Mouse (Mus musculus): ENCODE data around the gene Supt3. TPM values are rescaled to one million over a fixed set of nuclear protein-coding genes. Genes with fewer than 3 reads are reported as not detected.

The Supt3 gene
- polyA plus RNA-seq, 1 experiment from 2014 or later, result 27.3 TPM

- peak overlapping the region; percentile 2; the same call in 1 of the 2 replicates for H3K4me3 ChIP-seq (ENCODE audit: low read length)
Measured at GRCm38 (mm10) chr17:44738121-44738637, 38.8 kb upstream of the Supt3 start.

GRCm38 (mm10) chr17:44742246-44742645 lies 34.7 kb upstream of the Supt3 start:
- WGBS, result 88% methylated on average over 9 of the region's 9 CpGs
- ATAC-seq, result no peak

More at GRCm38 (mm10) chr17:44738121-44738637, 38.8 kb upstream of the Supt3 start:
- Histone ChIP-seq H3K9me3 (ENCODE audit: control insufficient read depth, low read length) (no peaks in the 10 kb centered on the region), H3K9ac (ENCODE audit: low read depth, low read length) (no peak overlapping the region), H3K4me1 (ENCODE audit: control insufficient read depth, insufficient read depth, low read depth, low read length) (peaks cover 31% of the 10 kb centered on the region), H3K4me2 (ENCODE audit: low read length) (peak overlapping the region; percentile 41), H3K27me3 (replicated peaks; ENCODE audit: control insufficient read depth, insufficient read depth, low read length) (peaks cover 32% of the 10 kb centered on the region), H3K36me3 (ENCODE audit: control insufficient read depth, insufficient read depth, low read length) (no peaks in the 10 kb centered on the region), H3K27ac (ENCODE audit: low read depth, low read length) (no peak overlapping the region)
- 3% methylated on average over 20 of the region's 22 CpGs for WGBS
- no peak for ATAC-seq

DNA sequence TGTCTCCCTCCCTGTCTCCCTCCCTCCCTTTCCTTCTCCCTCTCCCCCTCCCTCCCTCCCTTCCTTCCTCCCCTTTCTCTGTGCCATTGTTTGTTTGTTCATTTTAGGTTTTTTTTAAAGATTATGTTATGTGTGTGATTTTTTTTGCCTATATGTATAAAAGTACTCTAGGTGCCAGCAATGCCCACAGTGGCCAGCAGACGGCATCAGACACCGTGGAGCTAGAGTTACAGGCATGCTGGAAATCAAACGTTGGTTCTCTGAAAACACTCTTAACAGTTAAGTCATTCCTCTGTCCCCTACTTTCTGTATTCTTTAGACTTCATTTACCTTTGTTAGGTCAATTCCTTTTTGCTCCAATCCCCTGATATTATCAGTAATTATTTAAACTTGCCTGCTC lies 33.2 kb upstream of the Supt3 start:
- no peak overlapping the region for H3K4me3 ChIP-seq (ENCODE audit: low read length)
- no peaks in the 10 kb centered on the region for H3K9me3 ChIP-seq (ENCODE audit: control insufficient read depth, low read length)
- no peak for ATAC-seq
- no peak overlapping the region for H3K27ac ChIP-seq (ENCODE audit: low read depth, low read length)
- H3K4me2 ChIP-seq (ENCODE audit: low read length), result no peak overlapping the region
- no peak overlapping the region for H3K9ac ChIP-seq (ENCODE audit: low read depth, low read length)
- no peaks in the 10 kb centered on the region for H3K36me3 ChIP-seq (ENCODE audit: control insufficient read depth, insufficient read depth, low read length)
- peaks cover 10% of the 10 kb centered on the region for H3K27me3 ChIP-seq (replicated peaks; ENCODE audit: control insufficient read depth, insufficient read depth, low read length)
- no peaks in the 10 kb centered on the region for H3K4me1 ChIP-seq (ENCODE audit: control insufficient read depth, insufficient read depth, low read depth, low read length)
- WGBS, result 57% methylated on average over 3 of the region's 3 CpGs

More at GRCm38 (mm10) chr17:44742246-44742645, 34.7 kb upstream of the Supt3 start:
- H3K4me1 ChIP-seq (ENCODE audit: control insufficient read depth, insufficient read depth, low read depth, low read length), result peaks cover 8% of the 10 kb centered on the region
- no peaks in the 10 kb centered on the region for H3K36me3 ChIP-seq (ENCODE audit: control insufficient read depth, insufficient read depth, low read length)
- no peak overlapping the region for H3K4me3 ChIP-seq (ENCODE audit: low read length)
- H3K4me2 ChIP-seq (ENCODE audit: low read length), result no peak overlapping the region
- peaks cover 17% of the 10 kb centered on the region for H3K27me3 ChIP-seq (replicated peaks; ENCODE audit: control insufficient read depth, insufficient read depth, low read length)
- no peak overlapping the region for H3K27ac ChIP-seq (ENCODE audit: low read depth, low read length)
- no peaks in the 10 kb centered on the region for H3K9me3 ChIP-seq (ENCODE audit: control insufficient read depth, low read length)
- no peak overlapping the region for H3K9ac ChIP-seq (ENCODE audit: low read depth, low read length)

- ATAC-seq, result no peak
- Histone ChIP-seq H3K4me1 (ENCODE audit: control insufficient read depth, insufficient read depth, low read depth, low read length) (no peaks in the 10 kb centered on the region), H3K9me3 (ENCODE audit: control insufficient read depth, low read length) (no peaks in the 10 kb centered on the region), H3K9ac (ENCODE audit: low read depth, low read length) (no peak overlapping the region), H3K4me3 (ENCODE audit: low read length) (no peak overlapping the region), H3K36me3 (ENCODE audit: control insufficient read depth, insufficient read depth, low read length) (no peaks in the 10 kb centered on the region), H3K27ac (ENCODE audit: low read depth, low read length) (no peak overlapping the region), H3K27me3 (replicated peaks; ENCODE audit: control insufficient read depth, insufficient read depth, low read length) (peaks cover 3% of the 10 kb centered on the region; the same call in 1 of the 2 replicates), H3K4me2 (ENCODE audit: low read length) (no peak overlapping the region)
- 91% methylated on average over 8 of the region's 8 CpGs for WGBS
Measured at GRCm38 (mm10) chr17:44745378-44745777, 31.6 kb upstream of the Supt3 start.

GRCm38 (mm10) chr17:44766318-44766717 lies 10.6 kb upstream of the Supt3 start:
- ATAC-seq, result no peak
- Histone ChIP-seq H3K27me3 (replicated peaks; ENCODE audit: control insufficient read depth, insufficient read depth, low read length) (no peaks in the 10 kb centered on the region), H3K4me1 (ENCODE audit: control insufficient read depth, insufficient read depth, low read depth, low read length) (no peaks in the 10 kb centered on the region), H3K4me3 (ENCODE audit: low read length) (no peak overlapping the region), H3K36me3 (ENCODE audit: control insufficient read depth, insufficient read depth, low read length) (no peaks in the 10 kb centered on the region), H3K9me3 (ENCODE audit: control insufficient read depth, low read length) (no peaks in the 10 kb centered on the region), H3K27ac (ENCODE audit: low read depth, low read length) (no peak overlapping the region), H3K4me2 (ENCODE audit: low read length) (no peak overlapping the region), H3K9ac (ENCODE audit: low read depth, low read length) (no peak overlapping the region)
- WGBS, result 89% methylated on average over 11 of the region's 11 CpGs

GRCm38 (mm10) chr17:44766975-44767374 lies 10.0 kb upstream of the Supt3 start:
- 60% methylated on average over 2 of the region's 2 CpGs for WGBS
- Histone ChIP-seq H3K9me3 (ENCODE audit: control insufficient read depth, low read length) (no peaks in the 10 kb centered on the region), H3K4me1 (ENCODE audit: control insufficient read depth, insufficient read depth, low read depth, low read length) (no peaks in the 10 kb centered on the region), H3K27ac (ENCODE audit: low read depth, low read length) (no peak overlapping the region), H3K4me2 (ENCODE audit: low read length) (no peak overlapping the region), H3K27me3 (replicated peaks; ENCODE audit: control insufficient read depth, insufficient read depth, low read length) (no peaks in the 10 kb centered on the region), H3K36me3 (ENCODE audit: control insufficient read depth, insufficient read depth, low read length) (no peaks in the 10 kb centered on the region), H3K9ac (ENCODE audit: low read depth, low read length) (no peak overlapping the region), H3K4me3 (ENCODE audit: low read length) (no peak overlapping the region)
- ATAC-seq, result no peak

GRCm38 (mm10) chr17:44767375-44767774 lies 9.6 kb upstream of the Supt3 start:
- ATAC-seq, result no peak
- no peak overlapping the region for H3K4me2 ChIP-seq (ENCODE audit: low read length)
- no peaks in the 10 kb centered on the region for H3K36me3 ChIP-seq (ENCODE audit: control insufficient read depth, insufficient read depth, low read length)
- no peak overlapping the region for H3K4me3 ChIP-seq (ENCODE audit: low read length)
- WGBS, result 75% methylated on average over 1 of the region's 1 CpGs
- no peaks in the 10 kb centered on the region for H3K27me3 ChIP-seq (replicated peaks; ENCODE audit: control insufficient read depth, insufficient read depth, low read length)
- no peak overlapping the region for H3K9ac ChIP-seq (ENCODE audit: low read depth, low read length)
- no peak overlapping the region for H3K27ac ChIP-seq (ENCODE audit: low read depth, low read length)
- no peaks in the 10 kb centered on the region for H3K4me1 ChIP-seq (ENCODE audit: control insufficient read depth, insufficient read depth, low read depth, low read length)
- H3K9me3 ChIP-seq (ENCODE audit: control insufficient read depth, low read length), result no peaks in the 10 kb centered on the region

DNA sequence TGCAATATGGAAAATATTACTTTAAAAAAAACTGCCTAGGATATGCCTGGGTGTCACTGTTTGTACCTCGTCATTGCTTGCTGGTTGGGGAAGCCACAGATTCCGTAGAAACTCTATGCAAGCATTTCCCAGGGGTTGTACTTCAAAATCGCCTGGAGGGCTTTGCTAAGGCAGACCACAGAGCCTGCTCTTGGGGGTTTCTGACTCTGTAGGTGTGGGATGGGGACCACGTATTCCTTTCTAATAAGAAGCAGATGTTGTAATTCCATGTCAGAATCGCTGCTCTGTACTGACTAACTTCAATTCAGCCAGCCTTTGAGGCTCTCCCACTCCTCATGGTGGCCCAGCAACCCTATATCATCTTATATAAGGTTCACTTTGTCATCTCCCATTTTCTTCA lies 8.4 kb upstream of the Supt3 start:
- Histone ChIP-seq H3K27me3 (replicated peaks; ENCODE audit: control insufficient read depth, insufficient read depth, low read length) (no peaks in the 10 kb centered on the region), H3K9me3 (ENCODE audit: control insufficient read depth, low read length) (no peaks in the 10 kb centered on the region), H3K9ac (ENCODE audit: low read depth, low read length) (no peak overlapping the region), H3K4me1 (ENCODE audit: control insufficient read depth, insufficient read depth, low read depth, low read length) (no peaks in the 10 kb centered on the region), H3K4me3 (ENCODE audit: low read length) (no peak overlapping the region), H3K36me3 (ENCODE audit: control insufficient read depth, insufficient read depth, low read length) (no peaks in the 10 kb centered on the region), H3K27ac (ENCODE audit: low read depth, low read length) (no peak overlapping the region), H3K4me2 (ENCODE audit: low read length) (no peak overlapping the region)
- ATAC-seq, result no peak
- 76% methylated on average over 5 of the region's 5 CpGs for WGBS

GRCm38 (mm10) chr17:44770871-44771270 lies 6.1 kb upstream of the Supt3 start:
- H3K9me3 ChIP-seq (ENCODE audit: control insufficient read depth, low read length), result no peaks in the 10 kb centered on the region
- 83% methylated on average over 2 of the region's 2 CpGs for WGBS

GRCm38 (mm10) chr17:44772576-44772975 lies 4.4 kb upstream of the Supt3 start:
- no peak overlapping the region for H3K4me3 ChIP-seq (ENCODE audit: low read length)

More at GRCm38 (mm10) chr17:44770871-44771270, 6.1 kb upstream of the Supt3 start:
- H3K9ac ChIP-seq (ENCODE audit: low read depth, low read length), result no peak overlapping the region
- H3K36me3 ChIP-seq (ENCODE audit: control insufficient read depth, insufficient read depth, low read length), result no peaks in the 10 kb centered on the region
- H3K4me2 ChIP-seq (ENCODE audit: low read length), result no peak overlapping the region
- no peak overlapping the region for H3K4me3 ChIP-seq (ENCODE audit: low read length)
- H3K27ac ChIP-seq (ENCODE audit: low read depth, low read length), result no peak overlapping the region
- no peaks in the 10 kb centered on the region for H3K27me3 ChIP-seq (replicated peaks; ENCODE audit: control insufficient read depth, insufficient read depth, low read length)
- no peaks in the 10 kb centered on the region for H3K4me1 ChIP-seq (ENCODE audit: control insufficient read depth, insufficient read depth, low read depth, low read length)
- no peak for ATAC-seq

More at GRCm38 (mm10) chr17:44772576-44772975, 4.4 kb upstream of the Supt3 start:
- H3K9ac ChIP-seq (ENCODE audit: low read depth, low read length), result no peak overlapping the region
- H3K27me3 ChIP-seq (replicated peaks; ENCODE audit: control insufficient read depth, insufficient read depth, low read length), result no peaks in the 10 kb centered on the region
- no peak overlapping the region for H3K4me2 ChIP-seq (ENCODE audit: low read length)
- H3K9me3 ChIP-seq (ENCODE audit: control insufficient read depth, low read length), result no peaks in the 10 kb centered on the region
- no peak overlapping the region for H3K27ac ChIP-seq (ENCODE audit: low read depth, low read length)
- no peaks in the 10 kb centered on the region for H3K4me1 ChIP-seq (ENCODE audit: control insufficient read depth, insufficient read depth, low read depth, low read length)
- no peaks in the 10 kb centered on the region for H3K36me3 ChIP-seq (ENCODE audit: control insufficient read depth, insufficient read depth, low read length)
- ATAC-seq, result no peak
- WGBS, result 94% methylated on average over 2 of the region's 2 CpGs

Measured in hindbrain, embryonic 16.5 days (tissue).